Mouse (Mus musculus): ENCODE measurements around the gene Krt26. TPM values are rescaled to one million over a fixed set of nuclear protein-coding genes. Genes with fewer than 3 reads are reported as not detected.

The Krt26 gene
- polyA plus RNA-seq, 1 experiment from 2014 or later = not detected

DNA sequence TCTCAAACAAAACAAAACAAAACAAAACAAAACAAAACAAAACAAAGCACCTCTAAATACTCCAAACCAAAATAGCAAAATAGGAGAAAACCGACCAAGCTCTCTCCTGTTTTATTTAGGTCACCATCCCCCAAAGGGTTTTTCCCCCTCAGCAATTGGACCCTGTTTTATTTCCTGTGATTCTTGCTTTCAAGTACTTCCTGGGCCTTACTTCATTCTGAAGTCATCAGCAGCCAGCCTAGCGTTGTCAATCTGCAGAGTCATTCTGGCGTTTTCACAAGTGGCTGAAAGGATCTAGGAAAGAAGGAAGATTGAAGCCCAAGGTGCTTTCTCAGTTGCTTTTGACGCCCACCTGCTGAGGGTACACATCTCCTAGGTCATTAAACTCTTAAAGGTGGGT lies 54.4 kb downstream of the Krt26 start:
- no peak overlapping the region for H3K4me2 ChIP-seq (ENCODE audit: low read depth, low read length)
- H3K9ac ChIP-seq (replicated peaks) = no peak overlapping the region
- H3K4me1 ChIP-seq (ENCODE audit: insufficient read depth) = no peaks in the 10 kb centered on the region
- H3K27ac ChIP-seq (ENCODE audit: low read depth) = no peak overlapping the region
- no peak for TF ChIP-seq CTCF (IDR thresholded peaks at IDR 0.05; ENCODE audit: low read depth)
- TF ChIP-seq EP300 (IDR thresholded peaks at IDR 0.05; ENCODE audit: low read depth) = no peak
- no peaks in the 10 kb centered on the region for H3K27me3 ChIP-seq (ENCODE audit: insufficient read depth, low read length)
- WGBS (ENCODE audit: insufficient replicate concordance) = 38% methylated on average over 4 of the region's 4 CpGs
- no peaks in the 10 kb centered on the region for H3K36me3 ChIP-seq (replicated peaks; ENCODE audit: insufficient read depth, low read length)
- H3K4me3 ChIP-seq (ENCODE audit: low read depth, low read length) = no peak overlapping the region
- H3K9me3 ChIP-seq (ENCODE audit: low read length) = no peaks in the 10 kb centered on the region
- ATAC-seq (no peak), DNase-seq (no peak)

DNA sequence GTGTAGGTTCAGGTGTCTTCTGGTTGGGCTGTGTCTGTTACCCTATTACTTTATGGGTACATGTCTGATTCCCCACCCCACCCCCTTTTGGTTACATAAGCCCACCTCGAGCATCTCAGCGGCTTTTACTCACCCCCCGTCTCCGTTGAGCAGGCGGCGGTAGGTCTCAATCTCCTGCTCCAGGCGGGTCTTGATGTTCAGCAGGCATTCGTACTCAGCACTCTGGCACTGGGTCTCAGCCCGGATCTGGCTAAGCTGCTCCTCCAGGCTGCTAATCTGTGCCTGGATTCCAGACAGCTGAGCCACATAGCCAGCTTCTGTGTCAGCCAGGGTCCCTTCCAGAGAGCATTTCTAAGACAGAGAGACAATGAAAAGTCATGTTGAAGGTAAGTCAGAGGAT lies 56.6 kb downstream of the Krt26 start:
- H3K4me3 ChIP-seq (ENCODE audit: low read depth, low read length) = no peak overlapping the region
- no peak for ATAC-seq
- TF ChIP-seq CTCF (IDR thresholded peaks at IDR 0.05; ENCODE audit: low read depth) (no peak), EP300 (IDR thresholded peaks at IDR 0.05; ENCODE audit: low read depth) (no peak)
- DNase-seq = no peak
- H3K4me1 ChIP-seq (ENCODE audit: insufficient read depth) = no peaks in the 10 kb centered on the region
- H3K9ac ChIP-seq (replicated peaks) = no peak overlapping the region
- 76% methylated on average over 9 of the region's 9 CpGs for WGBS (ENCODE audit: insufficient replicate concordance)
- H3K9me3 ChIP-seq (ENCODE audit: low read length) = no peaks in the 10 kb centered on the region
- no peak overlapping the region for H3K4me2 ChIP-seq (ENCODE audit: low read depth, low read length)
- H3K27ac ChIP-seq (ENCODE audit: low read depth) = no peak overlapping the region
- H3K27me3 ChIP-seq (ENCODE audit: insufficient read depth, low read length) = no peaks in the 10 kb centered on the region
- H3K36me3 ChIP-seq (replicated peaks; ENCODE audit: insufficient read depth, low read length) = no peaks in the 10 kb centered on the region

DNA sequence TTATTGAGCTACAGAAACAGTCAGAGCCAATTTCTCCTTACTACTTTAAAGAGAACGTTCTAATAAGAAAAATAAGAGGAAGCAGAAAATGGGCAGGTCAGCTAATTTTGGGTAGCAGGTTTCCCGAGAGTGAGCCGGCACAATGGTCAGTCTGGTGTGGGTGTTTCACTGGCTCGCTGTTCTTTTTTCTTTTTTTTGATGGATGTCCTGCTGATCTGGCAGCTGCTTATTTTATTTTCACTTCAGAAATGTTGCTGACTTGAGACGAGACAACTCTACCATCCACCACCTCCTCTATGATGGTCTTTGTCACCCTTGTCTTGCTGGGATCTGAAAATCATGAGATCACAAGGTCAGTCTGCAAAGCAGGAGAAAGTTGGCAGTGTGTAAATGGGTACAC lies 57.8 kb downstream of the Krt26 start:
- Histone ChIP-seq H3K9ac (replicated peaks) (no peak overlapping the region), H3K27me3 (ENCODE audit: insufficient read depth, low read length) (no peaks in the 10 kb centered on the region), H3K4me3 (ENCODE audit: low read depth, low read length) (no peak overlapping the region), H3K36me3 (replicated peaks; ENCODE audit: insufficient read depth, low read length) (no peaks in the 10 kb centered on the region), H3K4me1 (ENCODE audit: insufficient read depth) (no peaks in the 10 kb centered on the region), H3K27ac (ENCODE audit: low read depth) (no peak overlapping the region), H3K9me3 (ENCODE audit: low read length) (no peaks in the 10 kb centered on the region), H3K4me2 (ENCODE audit: low read depth, low read length) (no peak overlapping the region)
- DNase-seq = no peak
- ATAC-seq = no peak
- 41% methylated on average over 5 of the region's 5 CpGs for WGBS (ENCODE audit: insufficient replicate concordance)
- TF ChIP-seq CTCF (IDR thresholded peaks at IDR 0.05; ENCODE audit: low read depth) = no peak
- no peak for TF ChIP-seq EP300 (IDR thresholded peaks at IDR 0.05; ENCODE audit: low read depth)

Other genes starting within 250 kb of the Krt26 start
- 0.25 and 0.31 TPM in 2 replicates for gene Tns4, start 248.7 kb downstream of the Krt26 start, polyA plus RNA-seq (2015; fragmentation: Nextera tagmentation; extraction: Ambion mirVana)
- 1.5 and 1.6 TPM in 2 replicates for gene Ccr7, start 182.9 kb downstream of the Krt26 start, polyA plus RNA-seq (2015; fragmentation: Nextera tagmentation; extraction: Ambion mirVana)
- gene Smarce1, start 106.9 kb downstream of the Krt26 start, polyA plus RNA-seq (2015; fragmentation: Nextera tagmentation; extraction: Ambion mirVana) = 57.4 and 61.0 TPM in 2 replicates
- 0.39 and 0.55 TPM in 2 replicates for gene Krt222, start 93.9 kb downstream of the Krt26 start, polyA plus RNA-seq (2015; fragmentation: Nextera tagmentation; extraction: Ambion mirVana)
- gene Krt24, start 52.7 kb downstream of the Krt26 start, polyA plus RNA-seq (2015; fragmentation: Nextera tagmentation; extraction: Ambion mirVana) = not detected in 2 replicates
- 0.11 and 0.14 TPM in 2 replicates for gene Krt25, start 15.0 kb downstream of the Krt26 start, polyA plus RNA-seq (2015; fragmentation: Nextera tagmentation; extraction: Ambion mirVana)
- not detected in 2 replicates for gene Krt27, start 13.1 kb upstream of the Krt26 start, polyA plus RNA-seq (2015; fragmentation: Nextera tagmentation; extraction: Ambion mirVana)
- not detected in 2 replicates for gene Krt28, start 36.9 kb upstream of the Krt26 start, polyA plus RNA-seq (2015; fragmentation: Nextera tagmentation; extraction: Ambion mirVana)
- 6.3 and 7.0 TPM in 2 replicates for gene Krt10, start 51.4 kb upstream of the Krt26 start, polyA plus RNA-seq (2015; fragmentation: Nextera tagmentation; extraction: Ambion mirVana)
- not detected in 2 replicates for gene Krt12, start 84.3 kb upstream of the Krt26 start, polyA plus RNA-seq (2015; fragmentation: Nextera tagmentation; extraction: Ambion mirVana)
- gene Krt20, start 100.2 kb upstream of the Krt26 start, polyA plus RNA-seq (2015; fragmentation: Nextera tagmentation; extraction: Ambion mirVana) = 13.3 and 14.5 TPM in 2 replicates
- gene Krt23, start 155.2 kb upstream of the Krt26 start, polyA plus RNA-seq (2015; fragmentation: Nextera tagmentation; extraction: Ambion mirVana) = 15.7 and 16.5 TPM in 2 replicates
- gene Krt39, start 183.4 kb upstream of the Krt26 start, polyA plus RNA-seq (2015; fragmentation: Nextera tagmentation; extraction: Ambion mirVana) = not detected in 2 replicates
- not detected in 2 replicates for gene Krt40, start 205.2 kb upstream of the Krt26 start, polyA plus RNA-seq (2015; fragmentation: Nextera tagmentation; extraction: Ambion mirVana)
- not detected in 2 replicates for gene Krtap3-3, start 212.9 kb upstream of the Krt26 start, polyA plus RNA-seq (2015; fragmentation: Nextera tagmentation; extraction: Ambion mirVana)
- gene Krtap3-2, start 218.9 kb upstream of the Krt26 start, polyA plus RNA-seq (2015; fragmentation: Nextera tagmentation; extraction: Ambion mirVana) = not detected in 2 replicates
- gene Gm11939, start 221.5 kb upstream of the Krt26 start, polyA plus RNA-seq (2015; fragmentation: Nextera tagmentation; extraction: Ambion mirVana) = not detected in 2 replicates
- not detected in 2 replicates for gene Krtap3-1, start 228.7 kb upstream of the Krt26 start, polyA plus RNA-seq (2015; fragmentation: Nextera tagmentation; extraction: Ambion mirVana)
- not detected in 2 replicates for gene Krtap1-5, start 243.1 kb upstream of the Krt26 start, polyA plus RNA-seq (2015; fragmentation: Nextera tagmentation; extraction: Ambion mirVana)
- not detected in 2 replicates for gene Krtap1-4, start 245.7 kb upstream of the Krt26 start, polyA plus RNA-seq (2015; fragmentation: Nextera tagmentation; extraction: Ambion mirVana)